Mouse (Mus musculus): ENCODE results near the gene Srrt. TPM values are rescaled to one million over a fixed set of nuclear protein-coding genes. Genes with fewer than 3 reads are reported as not detected.
A peak's percentile ranks its signal among the peaks of the same experiment; 100 is the strongest.

Srrt gene
- polyA plus RNA-seq, 1 experiment from 2014 or later, result 114 TPM

GRCm38 (mm10) chr5:137268131-137268910 is 39.2 kb downstream of the Srrt start:
- peak; percentile 54 for DNase-seq (ENCODE audit: low spot score)

- no peak for DNase-seq (ENCODE audit: low spot score)
Measured at GRCm38 (mm10) chr5:137264787-137265186, 42.7 kb downstream of the Srrt start.

- DNase-seq (ENCODE audit: low spot score), result no peak
Measured at GRCm38 (mm10) chr5:137263897-137264720, 43.4 kb downstream of the Srrt start.

Small RNAs within 50 kb of the gene (microRNA-seq; reads per million reads assigned to microRNA genes)
- gene Mir7036 (ENCODE audit: borderline number of aligned reads), result not detected
- not detected for gene Mir8116 (ENCODE audit: borderline number of aligned reads)

Other genes starting within 250 kb of the Srrt start
- gene Serpine1, start 235.4 kb downstream of the Srrt start, polyA plus RNA-seq (2015; fragmentation: Nextera tagmentation; extraction: Ambion mirVana), result 0.05 and 0.12 TPM in 2 replicates
- 13.0 and 18.0 TPM in 2 replicates for gene Trim56, start 191.5 kb downstream of the Srrt start, polyA plus RNA-seq (2015; fragmentation: Nextera tagmentation; extraction: Ambion mirVana)
- gene Muc3, start 158.4 kb downstream of the Srrt start, polyA plus RNA-seq (2015; fragmentation: Nextera tagmentation; extraction: Ambion mirVana), result 0.36 and 0.46 TPM in 2 replicates
- gene Muc3a, start 95.3 kb downstream of the Srrt start, polyA plus RNA-seq (2015; fragmentation: Nextera tagmentation; extraction: Ambion mirVana), result 1.7 TPM in 2 replicates
- 25.9 and 26.3 TPM in 2 replicates for gene Ache, start 20.2 kb downstream of the Srrt start, polyA plus RNA-seq (2015; fragmentation: Nextera tagmentation; extraction: Ambion mirVana)
- 16.6 and 21.0 TPM in 2 replicates for gene Ufsp1, start 13.0 kb downstream of the Srrt start, polyA plus RNA-seq (2015; fragmentation: Nextera tagmentation; extraction: Ambion mirVana)
- 17.1 and 17.4 TPM in 2 replicates for gene Trip6, start 6.7 kb upstream of the Srrt start, polyA plus RNA-seq (2015; fragmentation: Nextera tagmentation; extraction: Ambion mirVana)
- gene Slc12a9, start 25.9 kb upstream of the Srrt start, polyA plus RNA-seq (2015; fragmentation: Nextera tagmentation; extraction: Ambion mirVana), result 7.0 and 9.5 TPM in 2 replicates
- gene Ephb4, start 42.4 kb upstream of the Srrt start, polyA plus RNA-seq (2015; fragmentation: Nextera tagmentation; extraction: Ambion mirVana), result 6.6 and 8.0 TPM in 2 replicates
- gene Zan, start 169.4 kb upstream of the Srrt start, polyA plus RNA-seq (2015; fragmentation: Nextera tagmentation; extraction: Ambion mirVana), result 0.01 and 0.08 TPM in 2 replicates
- gene Pop7, start 194.8 kb upstream of the Srrt start, polyA plus RNA-seq (2015; fragmentation: Nextera tagmentation; extraction: Ambion mirVana), result 84.6 and 90.0 TPM in 2 replicates
- gene Gigyf1, start 210.9 kb upstream of the Srrt start, polyA plus RNA-seq (2015; fragmentation: Nextera tagmentation; extraction: Ambion mirVana), result 10.5 and 15.9 TPM in 2 replicates
- gene Epo, start 225.6 kb upstream of the Srrt start, polyA plus RNA-seq (2015; fragmentation: Nextera tagmentation; extraction: Ambion mirVana), result not detected in 2 replicates
- 425 and 451 TPM in 2 replicates for gene Gnb2, start 225.8 kb upstream of the Srrt start, polyA plus RNA-seq (2015; fragmentation: Nextera tagmentation; extraction: Ambion mirVana)
- gene Actl6b, start 245.8 kb upstream of the Srrt start, polyA plus RNA-seq (2015; fragmentation: Nextera tagmentation; extraction: Ambion mirVana), result 0.14 TPM in 1 of 2 replicates, not detected in the other